Mouse (Mus musculus) leukemia stem cell, adult 10-12 weeks (primary cell): ENCODE results near the gene Stim2. TPM values are rescaled to one million over a fixed set of nuclear protein-coding genes. Genes with fewer than 3 reads are reported as not detected.

ENCODE experiments used
- polyA plus RNA-seq: library from polyadenylated mRNA; stranded (reverse); fragments of >175 nt; gene quantifications from 2 replicates; pipeline ENCODE4 v1.2.3, GENCODE M21; 2012; ENCODE audit warnings: low replicate concordance

Stim2 gene
- 3.8 and 19.5 TPM in 2 replicates for polyA plus RNA-seq

GRCm38 (mm10) chr5:53998146-53998742 lies at the start of gene Stim2:
Stim2 (plus strand) TSS chr5:53998499.

Other genes with a start within 250 kb of the Stim2 start
- 8.8 and 9.4 TPM in 2 replicates for gene Tbc1d19, start 188.9 kb upstream of the Stim2 start, polyA plus RNA-seq